Mouse (Mus musculus): ENCODE measurements around the gene Elmo2.

Elmo2 gene

DNA sequence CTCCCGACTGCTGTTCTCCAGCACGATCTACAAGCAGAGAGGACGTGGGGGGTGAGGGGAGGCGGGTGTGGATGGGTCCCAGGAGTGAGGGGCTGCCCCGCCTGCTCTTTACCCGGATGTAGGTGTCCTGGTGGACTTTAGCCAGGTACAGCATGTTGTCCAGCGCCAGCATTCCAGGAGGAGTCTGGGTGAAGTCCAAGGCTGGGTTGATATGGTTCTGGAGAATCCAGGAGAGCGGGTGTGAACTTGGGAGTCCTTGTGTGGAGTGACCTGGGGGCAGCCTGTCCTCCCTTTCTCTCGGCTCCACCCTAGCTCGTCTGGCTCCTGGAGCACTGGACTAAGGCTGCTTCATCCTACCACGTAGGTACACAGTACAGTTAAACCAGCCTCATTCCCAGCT, 28.9 kb downstream of the Elmo2 start:
- no peak for DNase-seq (ENCODE audit: low read depth in 1 of 2, low spot score in 2 of 2)

DNA sequence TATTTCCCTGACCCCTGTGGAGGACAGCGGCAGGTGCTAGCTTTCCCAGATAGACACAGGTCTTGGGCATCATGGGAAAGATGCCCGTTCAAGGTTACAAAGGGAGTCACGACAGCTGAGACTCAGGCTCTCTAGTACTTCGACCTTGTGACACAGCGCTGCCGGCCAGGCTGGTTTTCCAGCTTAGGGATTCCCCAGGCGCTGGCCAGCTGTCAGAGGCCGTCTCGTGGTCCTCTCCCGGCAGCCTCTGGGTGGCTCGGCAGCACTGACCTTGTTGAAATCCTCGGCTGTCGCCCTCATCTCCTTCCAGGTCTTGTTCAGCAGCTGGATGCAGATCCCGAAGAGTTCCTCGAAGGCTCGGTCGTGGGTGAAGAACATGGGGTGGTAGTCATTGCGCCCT, 29.7 kb downstream of the Elmo2 start:
- no peak for DNase-seq (ENCODE audit: low read depth in 1 of 2, low spot score in 2 of 2)

DNA sequence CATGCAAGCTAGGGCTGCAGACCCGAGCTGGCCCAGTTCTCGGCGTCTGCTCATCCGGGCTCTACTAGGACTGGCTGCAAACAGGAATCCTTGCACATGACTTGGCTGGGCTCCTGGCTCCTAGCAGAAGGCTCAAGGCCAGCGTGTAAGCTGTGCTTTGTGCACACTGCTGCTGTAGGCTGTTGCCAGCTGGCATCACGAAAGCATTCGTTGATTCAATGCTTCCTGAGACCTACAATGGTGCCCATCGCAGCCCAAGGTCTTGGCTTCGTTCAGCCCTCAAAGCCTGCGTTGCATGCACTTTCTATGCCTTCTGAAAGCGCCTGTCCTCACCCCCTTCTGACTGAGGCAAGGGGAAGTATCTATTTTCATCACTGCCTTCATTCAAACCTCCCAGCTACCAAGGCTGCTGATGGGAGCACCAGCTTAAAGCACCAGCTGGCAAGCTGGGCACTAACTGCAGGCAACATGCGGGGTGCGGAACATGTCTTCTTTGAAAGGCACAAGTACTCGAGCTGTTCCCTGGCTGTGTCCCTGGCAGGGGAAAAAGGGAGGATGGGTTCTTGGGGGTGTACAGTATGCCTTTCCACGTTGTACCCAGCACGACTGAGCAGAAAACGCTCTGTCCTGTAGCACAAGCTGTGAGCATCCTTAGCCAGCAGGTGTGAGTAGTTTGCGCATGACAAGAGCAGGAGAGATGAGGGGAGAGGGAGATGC, 37.8 kb downstream of the Elmo2 start:
- DNase-seq (ENCODE audit: low read depth in 1 of 2, low spot score in 2 of 2): no peak

DNA sequence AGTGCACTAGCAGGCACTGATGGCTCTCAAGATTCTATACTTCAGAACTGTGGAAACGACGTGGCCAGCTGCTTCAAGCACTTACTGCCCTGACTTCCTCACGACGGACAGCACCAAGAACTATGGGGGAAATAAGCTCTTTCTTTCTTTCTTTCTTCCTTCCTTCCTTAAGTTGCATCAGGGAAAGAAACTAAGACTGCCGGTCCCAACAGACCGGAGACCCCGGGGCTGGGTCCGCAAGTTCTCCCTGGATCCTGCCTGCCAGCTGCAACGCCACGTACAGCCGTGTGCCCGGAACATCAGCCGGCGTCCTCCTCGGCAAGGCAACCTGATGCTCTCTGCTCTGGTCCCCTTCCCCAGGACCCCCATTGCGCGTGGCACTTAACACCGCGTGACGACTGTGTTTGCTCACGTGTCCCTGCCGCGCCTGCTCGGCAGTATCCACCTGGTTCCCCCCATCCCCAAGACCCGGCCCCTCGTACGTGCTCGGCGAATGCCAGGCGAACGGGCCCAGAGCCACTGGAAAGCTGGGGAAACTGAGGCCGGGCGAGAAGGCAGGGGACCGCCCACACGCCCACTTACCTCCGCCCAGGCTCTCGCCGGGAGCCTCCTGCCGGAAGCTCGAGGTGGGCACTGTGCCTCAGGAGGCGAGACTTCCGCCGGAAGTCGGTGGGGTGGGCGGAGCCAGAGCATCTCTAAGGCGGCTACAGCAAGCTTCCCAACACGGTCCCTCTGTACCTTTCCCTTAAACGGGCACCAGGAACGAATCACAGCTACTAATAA, 38.9 kb downstream of the Elmo2 start, which contains the start of gene Slc35c2:
Gene Slc35c2 (minus strand): TSS at position 668 of the 783 bp plus-strand sequence.
- DNase-seq (ENCODE audit: low read depth in 1 of 2, low spot score in 2 of 2): peak in 1 of 2 experiments; percentile 66

DNA sequence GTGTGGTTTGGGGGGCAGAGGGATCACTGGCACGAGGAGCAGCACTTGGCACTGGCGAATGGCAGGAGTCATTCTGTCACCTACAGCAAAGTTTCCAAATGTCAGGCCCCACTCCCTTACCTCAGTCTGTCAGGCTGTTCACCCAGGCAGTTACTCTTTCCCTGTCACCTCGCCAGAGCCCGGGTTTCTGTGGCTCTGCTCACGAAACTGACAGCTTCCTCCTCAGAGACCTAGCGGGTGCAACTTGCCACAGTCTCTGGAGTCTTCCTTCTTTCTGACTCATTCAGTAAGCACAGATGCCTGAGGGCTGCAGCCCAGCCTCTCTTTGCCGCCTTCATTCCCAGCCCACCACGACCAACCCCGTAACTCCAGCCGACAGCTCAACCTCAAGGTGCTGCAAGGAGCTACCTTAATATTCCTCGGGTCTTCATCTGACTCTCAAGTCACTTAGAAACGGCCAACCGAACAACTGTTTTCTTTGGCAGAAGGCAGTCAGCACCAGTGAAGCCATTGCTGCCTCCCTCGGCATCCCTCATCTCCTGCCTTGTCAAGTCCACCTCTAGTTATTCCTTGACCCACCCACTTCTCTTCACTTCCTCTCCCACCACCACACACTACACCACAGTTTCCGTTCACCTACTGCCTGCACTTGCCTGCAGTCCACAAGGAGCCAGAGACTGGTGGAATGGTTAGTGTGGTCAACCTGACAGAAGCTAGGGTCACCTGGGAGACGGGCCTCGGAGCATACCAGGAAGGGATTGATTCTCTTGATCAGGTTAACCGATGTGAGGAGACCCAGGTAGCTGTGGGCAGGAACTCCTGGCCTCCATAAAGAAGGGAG, 39.7 kb downstream of the Elmo2 start:
- peak; percentile 43 to 47 for DNase-seq (ENCODE audit: low read depth in 1 of 2, low spot score in 2 of 2)

- peak; percentile 32 to 63 for DNase-seq (ENCODE audit: low read depth in 1 of 2, low spot score in 2 of 2)
Measured at GRCm38 (mm10) chr2:165285621-165286020, 40.7 kb downstream of the Elmo2 start.

DNA sequence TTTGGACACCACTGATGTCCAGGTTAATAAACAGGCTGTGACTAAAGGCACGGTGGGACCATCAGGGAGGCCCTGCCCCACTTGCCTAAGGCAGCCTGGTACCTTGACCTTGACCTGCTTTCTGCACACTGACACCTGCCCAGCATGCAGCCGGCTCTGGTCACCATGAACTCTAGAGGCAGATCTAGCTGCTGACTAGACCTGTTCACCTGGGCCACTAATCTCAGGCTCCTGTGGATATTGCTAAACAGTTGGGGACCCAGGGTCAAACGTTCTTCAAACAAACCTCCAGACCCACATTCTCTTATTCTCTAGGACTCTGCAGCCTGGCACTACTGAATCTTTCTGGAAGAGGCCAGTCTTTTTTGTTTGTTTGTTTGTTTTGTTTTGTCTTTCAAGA, 41.2 kb downstream of the Elmo2 start:
- DNase-seq (ENCODE audit: low read depth in 1 of 2, low spot score in 2 of 2): no peak

- no peak for DNase-seq (ENCODE audit: low read depth in 1 of 2, low spot score in 2 of 2)
Measured at GRCm38 (mm10) chr2:165284377-165284776, 41.9 kb downstream of the Elmo2 start.

DNA sequence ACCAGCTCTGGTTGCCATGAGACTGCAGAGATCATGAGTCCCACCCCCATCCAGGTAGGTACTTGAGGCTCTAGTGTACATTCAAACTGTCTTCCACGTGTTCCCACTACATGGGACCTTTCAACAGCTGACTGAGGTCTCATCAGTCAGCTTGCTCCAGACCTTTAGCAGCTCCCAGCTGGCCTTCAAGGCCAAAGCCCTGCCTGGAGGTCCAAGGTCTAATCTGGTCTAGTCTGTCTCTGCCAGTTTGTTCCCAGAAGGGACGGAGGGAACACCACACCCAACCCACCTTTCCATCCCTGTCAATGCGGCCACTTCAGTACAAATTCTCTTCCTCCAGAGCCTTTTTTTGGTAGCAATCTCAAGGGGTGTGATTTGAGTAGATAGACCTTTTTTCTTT, 42.6 kb downstream of the Elmo2 start:
- DNase-seq (ENCODE audit: low read depth in 1 of 2, low spot score in 2 of 2): no peak

DNA sequence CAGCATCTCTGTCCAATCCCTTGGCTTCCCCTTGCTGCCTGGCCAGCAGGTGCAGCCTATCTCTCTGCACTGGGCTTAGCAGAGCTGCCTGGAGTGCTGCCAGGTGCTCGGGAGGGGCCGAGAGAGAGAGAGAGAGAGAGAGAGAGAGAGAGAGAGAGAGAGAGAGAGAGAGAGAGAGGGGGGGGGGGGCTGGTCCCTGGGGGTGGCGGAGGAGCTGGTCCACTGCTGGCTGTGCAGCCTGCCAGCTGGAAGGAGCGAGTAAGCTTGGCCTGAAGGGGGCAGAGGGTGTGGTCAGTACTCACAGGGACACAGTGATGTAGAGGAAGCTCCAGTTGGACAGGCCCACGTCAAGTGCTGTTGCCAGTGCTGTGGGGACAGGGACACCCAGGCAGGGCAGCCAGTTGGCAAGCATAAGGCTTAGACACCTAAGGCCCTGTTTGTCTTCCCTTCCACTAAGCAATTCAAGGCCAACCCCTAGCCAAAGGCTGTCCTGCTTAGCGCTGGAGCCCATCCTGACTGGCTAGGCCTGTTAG, 44.4 kb downstream of the Elmo2 start:
- DNase-seq (ENCODE audit: low read depth in 1 of 2, low spot score in 2 of 2): no peak

DNA sequence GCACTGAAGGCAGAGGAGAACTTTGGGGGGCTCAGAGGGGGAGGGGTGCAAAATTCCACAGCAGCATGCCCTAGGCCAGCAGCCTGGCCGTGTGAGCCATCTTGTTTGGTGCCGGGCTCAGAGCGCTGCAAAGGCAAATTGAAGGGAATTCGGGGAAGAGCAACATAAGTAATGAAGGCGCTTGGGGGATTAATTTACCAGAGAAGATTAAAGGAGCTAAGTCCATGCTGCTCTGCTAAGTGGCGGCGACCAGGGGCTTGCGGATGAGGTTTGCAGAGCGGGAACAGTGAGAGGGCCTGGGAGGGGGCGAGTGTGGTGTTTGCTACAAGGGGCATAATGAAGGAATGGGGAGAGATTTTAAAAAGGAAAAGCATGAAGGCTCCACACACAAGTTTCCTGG, 46.9 kb downstream of the Elmo2 start:
- no peak for DNase-seq (ENCODE audit: low read depth in 1 of 2, low spot score in 2 of 2)

DNA sequence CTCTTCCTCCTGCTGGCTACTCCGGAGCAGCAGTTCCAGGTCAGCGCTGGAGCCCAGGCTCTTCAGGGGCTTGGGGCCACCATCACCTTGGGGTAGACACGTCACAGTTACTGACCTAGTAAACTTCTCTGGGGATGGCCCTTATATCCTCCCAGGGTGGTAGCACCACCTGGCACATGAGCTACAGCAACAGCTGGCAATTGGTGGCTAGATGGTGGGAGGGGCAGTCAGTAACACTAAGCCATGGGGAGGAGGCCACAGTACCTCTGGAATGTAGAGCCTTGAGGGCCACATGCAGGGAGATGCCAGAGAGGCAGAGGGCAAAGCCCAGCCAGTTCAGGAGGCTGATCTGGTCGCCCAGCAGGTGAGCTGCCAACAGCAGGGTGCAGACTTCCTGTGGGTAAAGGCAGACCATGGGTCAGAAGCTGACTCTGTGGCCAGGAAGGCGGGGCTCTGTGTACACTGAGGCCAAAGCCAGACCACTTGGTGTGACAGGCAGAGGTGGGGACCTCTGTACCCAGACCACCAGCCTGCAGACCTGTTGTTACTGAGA, 49.0 kb downstream of the Elmo2 start:
- no peak for DNase-seq (ENCODE audit: low read depth in 1 of 2, low spot score in 2 of 2)

DNA sequence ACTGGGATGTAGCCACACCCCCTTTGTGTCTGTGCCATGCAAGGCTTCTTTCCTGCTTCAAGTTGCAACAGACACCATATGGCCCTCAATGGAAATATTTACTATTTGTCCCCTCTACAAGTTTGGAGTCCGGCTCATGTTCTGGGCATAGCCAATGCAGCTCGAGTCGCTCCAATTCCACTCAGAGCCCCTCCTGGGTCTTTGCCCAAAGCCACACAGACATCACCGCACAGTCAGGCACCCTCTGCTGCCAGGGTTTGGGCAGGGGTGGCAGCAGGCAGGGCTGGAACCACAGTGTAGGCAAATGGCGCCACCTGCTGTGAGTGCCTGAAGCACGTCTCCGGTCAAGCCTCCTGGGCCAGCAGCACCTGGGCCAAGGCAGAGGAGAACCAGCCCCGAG, 50.5 kb downstream of the Elmo2 start:
- no peak for DNase-seq (ENCODE audit: low read depth in 1 of 2, low spot score in 2 of 2)

DNA sequence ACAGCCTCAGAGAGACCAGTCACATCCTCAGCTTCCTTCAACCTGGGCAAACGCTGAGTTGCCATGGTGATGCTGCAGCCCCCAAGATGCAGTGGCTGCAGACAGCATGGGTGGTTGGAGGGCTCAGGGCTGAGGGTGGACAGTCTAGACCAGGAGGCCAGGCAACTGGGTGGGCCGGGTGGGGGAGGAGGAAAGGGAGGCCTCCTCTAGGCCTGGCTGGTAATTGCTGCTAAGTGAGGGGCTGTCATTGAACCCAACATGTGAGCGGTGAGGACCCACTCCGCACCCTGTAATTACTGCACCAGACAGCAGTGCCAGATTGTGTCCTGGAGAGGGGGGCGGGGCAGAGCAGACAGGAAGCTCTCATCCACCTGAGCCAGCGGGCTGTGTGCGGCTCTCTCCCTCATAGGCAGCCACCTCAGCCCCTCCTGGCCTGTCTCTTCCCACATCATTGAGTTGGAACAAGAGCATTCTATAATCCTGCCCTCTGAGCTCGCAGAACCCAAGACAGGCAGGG, 51.1 kb downstream of the Elmo2 start:
- no peak for DNase-seq (ENCODE audit: low read depth in 1 of 2, low spot score in 2 of 2)

DNA sequence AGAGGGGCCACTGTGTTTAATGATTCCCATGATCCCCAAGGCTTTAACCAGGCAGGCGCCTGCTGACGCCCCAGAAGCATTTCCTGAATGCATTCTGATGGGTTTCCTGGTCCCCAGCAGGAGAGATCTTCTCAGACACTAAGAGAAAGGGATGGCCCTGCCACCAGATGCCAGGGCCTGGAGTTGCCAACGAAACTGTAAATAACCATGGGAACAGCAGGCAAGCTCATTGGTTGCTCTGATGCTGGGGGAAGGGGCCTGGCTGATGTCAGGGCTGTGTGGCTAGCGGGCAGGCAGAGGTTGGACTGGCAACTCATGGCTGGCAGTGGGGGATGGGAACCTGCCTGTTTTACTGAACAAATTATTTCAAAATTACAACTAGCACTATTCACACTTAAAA, 52.7 kb downstream of the Elmo2 start:
- DNase-seq (ENCODE audit: low read depth in 1 of 2, low spot score in 2 of 2): no peak

- no peak for DNase-seq (ENCODE audit: low read depth in 1 of 2, low spot score in 2 of 2)
Measured at GRCm38 (mm10) chr2:165271326-165271725, 55.0 kb downstream of the Elmo2 start.

- DNase-seq (ENCODE audit: low read depth in 1 of 2, low spot score in 2 of 2): no peak
Measured at GRCm38 (mm10) chr2:165270858-165271257, 55.4 kb downstream of the Elmo2 start.

DNA sequence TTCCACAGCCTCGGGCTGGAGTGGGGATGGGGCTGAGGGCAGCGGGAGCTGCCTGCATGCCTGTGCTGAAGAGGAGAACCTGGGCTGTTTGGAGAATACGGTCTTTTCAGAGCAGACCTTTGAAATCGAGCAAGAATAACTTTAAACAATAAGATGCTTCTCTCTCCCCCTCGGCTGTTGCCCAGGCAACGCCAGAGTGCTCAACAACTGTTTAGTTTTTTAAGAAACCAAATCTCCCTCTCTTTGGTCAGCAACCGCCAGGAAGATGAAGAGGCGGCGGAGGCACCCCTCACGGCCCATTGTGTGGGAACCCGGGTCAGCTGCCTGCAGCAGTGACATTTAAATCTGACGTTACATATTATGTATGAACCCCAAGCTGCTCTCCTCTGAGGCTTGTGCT, 59.5 kb downstream of the Elmo2 start:
- DNase-seq (ENCODE audit: low read depth in 1 of 2, low spot score in 2 of 2): no peak

- DNase-seq (ENCODE audit: low read depth in 1 of 2, low spot score in 2 of 2): no peak
Measured at GRCm38 (mm10) chr2:165263861-165264260, 62.4 kb downstream of the Elmo2 start.

GRCm38 (mm10) chr2:165262274-165262990, 63.8 kb downstream of the Elmo2 start:
- DNase-seq (ENCODE audit: low read depth in 1 of 2, low spot score in 2 of 2): no peak

Data from monocyte, adult 2 months (primary cell).